ENCODE assay signal across 10 mouse cellular contexts in the genomic region with DNA sequence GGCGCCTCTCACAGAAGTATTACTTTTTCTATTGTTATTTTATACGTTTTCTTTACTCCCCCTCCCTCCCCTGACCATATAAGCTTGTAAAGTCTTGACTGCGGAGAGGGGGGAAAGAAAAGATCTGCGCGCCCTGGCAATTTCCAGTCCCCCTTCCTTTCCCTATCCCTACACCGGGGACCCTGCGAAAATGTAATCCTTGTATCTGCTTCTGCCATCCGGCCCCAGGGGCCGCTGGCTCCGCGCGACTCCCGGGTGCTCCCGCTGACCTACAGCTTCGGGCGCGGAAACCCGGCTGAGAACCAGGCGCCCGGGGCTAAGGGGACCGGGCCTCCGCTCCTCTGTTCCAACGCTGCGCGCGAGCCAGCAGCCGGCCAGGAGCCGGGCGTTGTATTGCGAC. TPM values are rescaled to one million over a fixed set of nuclear protein-coding genes. Genes with fewer than 3 reads are reported as not detected.
DNase-seq lines count a peak whose midpoint lies in the region; ATAC-seq and TF ChIP-seq lines count a peak whose summit lies in the region.
"Had no signal": no experiment of that assay in that cellular context is flagged by ENCODE, and none has a peak within 500 bp of the region (broad histone marks: within the 10 kb centered on the region; RNA-seq: fewer than 3 reads in every experiment).

No protein-coding gene starts in this region.

- no peak for TF ChIP-seq CTCF in layer of hippocampus, adult 2 months (conservative IDR thresholded peaks at IDR 0.05)

- no peaks in the 10 kb centered on the region for H3K36me3 ChIP-seq in hindbrain, embryonic 10.5 days
- no peaks in the 10 kb centered on the region for H3K36me3 ChIP-seq in hindbrain, embryonic 14.5 days (replicated peaks; ENCODE audit: control insufficient read depth, insufficient read depth)
- H3K36me3 ChIP-seq in hindbrain, embryonic 13.5 days: no peaks in the 10 kb centered on the region
- H3K36me3 ChIP-seq in midbrain, embryonic 16.5 days (ENCODE audit: control insufficient read depth, insufficient read depth, low read length): no peaks in the 10 kb centered on the region
- H3K36me3 ChIP-seq: G1E had no signal

- no peak for ATAC-seq in hindbrain, embryonic 14.5 days (ENCODE audit: low FRiP score)
- ATAC-seq in hindbrain, embryonic 13.5 days (ENCODE audit: low FRiP score): no peak
- no peak for ATAC-seq in midbrain, embryonic 16.5 days

- peaks cover 86% of the 10 kb centered on the region for H3K27me3 ChIP-seq in hindbrain, embryonic 10.5 days (ENCODE audit: insufficient read depth, poor library complexity, severe bottlenecking)
- peaks cover 86% of the 10 kb centered on the region for H3K27me3 ChIP-seq in hindbrain, embryonic 14.5 days (ENCODE audit: control insufficient read depth, insufficient read depth, low read length)
- peaks cover 93% of the 10 kb centered on the region for H3K27me3 ChIP-seq in hindbrain, embryonic 13.5 days
- H3K27me3 ChIP-seq in midbrain, embryonic 16.5 days (ENCODE audit: control insufficient read depth, insufficient read depth, low read depth, low read length): peaks cover 58% of the 10 kb centered on the region

- DNase-seq in hindbrain, embryonic 10.5 days (ENCODE audit: low spot score): peak; percentile 56
- no peak for DNase-seq in hindbrain, embryonic 14.5 days (ENCODE audit: low spot score)
- DNase-seq in layer of hippocampus, adult 2 months (ENCODE audit: low spot score in 2 of 2): no peak
- DNase-seq in right cerebral cortex, adult 18-20 months: no peak
- DNase-seq in B cell, adult 2 months: no peak

- peaks cover 34% of the 10 kb centered on the region for H3K4me1 ChIP-seq in hindbrain, embryonic 10.5 days (replicated peaks)
- 0 out of 2 replicates have a peak, but pooled peaks cover 3% of the 10 kb centered on the region for H3K4me1 ChIP-seq in hindbrain, embryonic 14.5 days (replicated peaks; ENCODE audit: control insufficient read depth, insufficient read depth, low read length)
- no peaks in the 10 kb centered on the region for H3K4me1 ChIP-seq in brown adipose tissue, adult 24 weeks (ENCODE audit: control insufficient read depth, insufficient read depth, insufficient read length, low read length)
- peaks cover 24% of the 10 kb centered on the region for H3K4me1 ChIP-seq in hindbrain, embryonic 13.5 days (replicated peaks)
- peaks cover 16% of the 10 kb centered on the region; the same call in 1 of the 2 replicates for H3K4me1 ChIP-seq in midbrain, embryonic 16.5 days (ENCODE audit: control insufficient read depth, insufficient read depth, low read length)

- WGBS in hindbrain, embryonic 10.5 days: 1% methylated on average over 30 of the region's 30 CpGs
- under 1% methylated on average over 29 of the region's 30 CpGs for WGBS in hindbrain, embryonic 14.5 days
- WGBS in hindbrain, embryonic 13.5 days: 0% methylated on average over 30 of the region's 30 CpGs
- under 1% methylated on average over 30 of the region's 30 CpGs for WGBS in midbrain, embryonic 16.5 days

- no peak overlapping the region for H3K27ac ChIP-seq in hindbrain, embryonic 10.5 days
- H3K27ac ChIP-seq in hindbrain, embryonic 14.5 days: no peak overlapping the region
- H3K27ac ChIP-seq in brown adipose tissue, adult 24 weeks (replicated peaks; ENCODE audit: low read depth, low read length): no peak overlapping the region
- H3K27ac ChIP-seq in hindbrain, embryonic 13.5 days: no peak overlapping the region
- H3K27ac ChIP-seq in midbrain, embryonic 16.5 days (ENCODE audit: low read length): no peak overlapping the region
- H3K27ac ChIP-seq in layer of hippocampus, adult 2 months: no peak overlapping the region

- no peak overlapping the region for H3K9ac ChIP-seq in hindbrain, embryonic 14.5 days
- no peak overlapping the region for H3K9ac ChIP-seq in hindbrain, embryonic 13.5 days
- H3K9ac ChIP-seq in midbrain, embryonic 16.5 days (ENCODE audit: low read depth, low read length): no peak overlapping the region

- H3K9me3 ChIP-seq in hindbrain, embryonic 10.5 days: no peaks in the 10 kb centered on the region
- H3K9me3 ChIP-seq in hindbrain, embryonic 14.5 days (ENCODE audit: control insufficient read depth, low read length): no peaks in the 10 kb centered on the region
- H3K9me3 ChIP-seq in hindbrain, embryonic 13.5 days: no peaks in the 10 kb centered on the region
- H3K9me3 ChIP-seq in midbrain, embryonic 16.5 days (replicated peaks; ENCODE audit: control insufficient read depth, low read length, poor library complexity, severe bottlenecking): no peaks in the 10 kb centered on the region

- H3K4me2 ChIP-seq in hindbrain, embryonic 14.5 days (replicated peaks): no peak overlapping the region
- no peak overlapping the region; the same call in 1 of the 2 replicates for H3K4me2 ChIP-seq in hindbrain, embryonic 13.5 days
- peak overlapping the region; percentile 26; the same call in 1 of the 2 replicates for H3K4me2 ChIP-seq in midbrain, embryonic 16.5 days (ENCODE audit: low read length)

- peak overlapping the region; percentile 28 for H3K4me3 ChIP-seq in hindbrain, embryonic 10.5 days
- no peak overlapping the region for H3K4me3 ChIP-seq in hindbrain, embryonic 14.5 days (replicated peaks; ENCODE audit: low read length)
- peak overlapping the region; percentile 49 for H3K4me3 ChIP-seq in brown adipose tissue, adult 24 weeks (ENCODE audit: insufficient read depth, low read depth, low read length)
- H3K4me3 ChIP-seq in hindbrain, embryonic 13.5 days: 0 out of 2 replicates have a peak overlapping the region, but pooled peaks have one; percentile 1
- peak overlapping the region; percentile 6; the same call in 1 of the 2 replicates for H3K4me3 ChIP-seq in midbrain, embryonic 16.5 days (ENCODE audit: low read depth, low read length)
- no peak overlapping the region for H3K4me3 ChIP-seq in layer of hippocampus, adult 2 months

RNA-seq across cellular contexts. Expression of a gene that starts 11.1 kb away (rescaled TPM):
- polyA plus RNA-seq in hindbrain, embryonic 10.5 days (2016; fragmentation: Nextera tagmentation; extraction: Ambion mirVana): 5.1 and 7.8 TPM in 2 replicates
- polyA plus RNA-seq in hindbrain, embryonic 14.5 days (2014; fragmentation: Nextera tagmentation; extraction: Ambion mirVana): 9.6 and 13.2 TPM in 2 replicates
- 1.3 and 3.8 TPM in 2 replicates for polyA plus RNA-seq in brown adipose tissue, adult 24 weeks (2012; ENCODE audit: insufficient read depth, insufficient read length, missing spikeins)
- polyA plus RNA-seq in hindbrain, embryonic 13.5 days (2015; fragmentation: Nextera tagmentation; extraction: Ambion mirVana): 10.4 and 11.8 TPM in 2 replicates
- polyA plus RNA-seq in midbrain, embryonic 16.5 days (2015; fragmentation: Nextera tagmentation; extraction: Ambion mirVana): 5.8 and 7.8 TPM in 2 replicates
- total RNA-seq in layer of hippocampus, adult 2 months (2021): 1 to 10 TPM; 3.1 to 4.4 TPM
- total RNA-seq: G1E; liver, adult 2 months had no signal
- polyA plus RNA-seq: G1E; liver, adult 2 months had no signal

Comparison
In these comparisons a context has a peak if more than half of its experiments do, and no peak if none do; other contexts are left out.
1. H3K4me3 ChIP-seq: peak in hindbrain, embryonic 10.5 days (single experiment), brown adipose tissue, adult 24 weeks (single experiment), hindbrain, embryonic 13.5 days (single experiment) and midbrain, embryonic 16.5 days (single experiment); none in hindbrain, embryonic 14.5 days (single experiment) and layer of hippocampus, adult 2 months (single experiment).